Mouse (Mus musculus): Measurements from ENCODE around the gene Ewsr1.

GRCm38 (mm10) chr11:5103986-5104509 is 5.0 kb upstream of the Ewsr1 start:
- no peak for TF ChIP-seq CTCF (IDR thresholded peaks at IDR 0.05; ENCODE audit: borderline replicate concordance, insufficient read depth, low read depth, low read length)
- no peak for TF ChIP-seq POLR2A (IDR thresholded peaks at IDR 0.05; ENCODE audit: borderline replicate concordance, insufficient read depth, low read length)

Data from cerebellum, adult 2 months (tissue).